Mouse (Mus musculus): ENCODE results near the gene Gm29609.

- TF ChIP-seq GATA1 (IDR thresholded peaks at IDR 0.05; ENCODE audit: low read length) (no peak), TAL1 (IDR thresholded peaks at IDR 0.05; ENCODE audit: low read length) (no peak)
Measured at GRCm38 (mm10) chr5:31137658-31138057, 42.1 kb downstream of the Gm29609 start.

Measured in erythroblast, embryonic 14.5 days (primary cell).